Mouse (Mus musculus) adrenal gland, postnatal 10 days (tissue): ENCODE measurements around the gene Agbl4. TPM values are rescaled to one million over a fixed set of nuclear protein-coding genes. Genes with fewer than 3 reads are reported as not detected.

Source experiments
- DNase-seq: peaks from one replicate; pipeline ENCODE4 v3.0.0; 2021; ENCODE audit warnings: mixed read lengths
- long read RNA-seq, 2 experiments: library from polyadenylated mRNA; stranded (forward); transcript quantifications; one replicate each; pipeline ENCODE4 v2.0.0; 2021
- total RNA-seq, 2 experiments: library from RNA; stranded (reverse); gene quantifications; 2 replicates each; pipeline ENCODE4 v1.2.3; 2021

Gene Agbl4
- total RNA-seq: under 1 TPM; 0.33 to 0.75 TPM
- long read RNA-seq, experiment 1: 0 reads
- long read RNA-seq, experiment 2, partial matches to known transcripts: 0 of 3 reads
- long read RNA-seq, experiment 2, other reads (novel, unspliced or antisense): 3 of 3 reads

- DNase-seq: peak; percentile 74
These were observed at the start of gene Agbl4 for GRCm38 (mm10) chr4:110397618-110398045. Agbl4 (plus strand) TSS chr4:110397661.

- DNase-seq: no peak
These were observed 46.6 kb upstream of the Agbl4 start for GRCm38 (mm10) chr4:110350856-110351177.

GRCm38 (mm10) chr4:110351178-110352000 is 46.1 kb upstream of the Agbl4 start, which contains the start of gene Elavl4:
Elavl4 (minus strand) TSS chr4:110351909.
- DNase-seq: peak; percentile 76

- no peak for DNase-seq
These were observed 45.5 kb upstream of the Agbl4 start for GRCm38 (mm10) chr4:110352001-110352369.

- no peak for DNase-seq
These were observed 36.9 kb upstream of the Agbl4 start for GRCm38 (mm10) chr4:110360568-110360967.

GRCm38 (mm10) chr4:110396221-110396620 is 1.2 kb upstream of the Agbl4 start:
- DNase-seq: no peak

- no peak for DNase-seq
These were observed 22.8 kb downstream of the Agbl4 start for GRCm38 (mm10) chr4:110420306-110420705.

- DNase-seq: no peak
These were observed 30.2 kb downstream of the Agbl4 start for GRCm38 (mm10) chr4:110427653-110428052.

GRCm38 (mm10) chr4:110494371-110494770 is 96.9 kb downstream of the Agbl4 start:
- peak; percentile 10 for DNase-seq

- no peak for DNase-seq
These were observed 132.3 kb downstream of the Agbl4 start for GRCm38 (mm10) chr4:110529804-110530203.

GRCm38 (mm10) chr4:110549223-110549622 is 151.8 kb downstream of the Agbl4 start:
- no peak for DNase-seq

- no peak for DNase-seq
These were observed 200.3 kb downstream of the Agbl4 start for GRCm38 (mm10) chr4:110597726-110598283.

GRCm38 (mm10) chr4:110641417-110641816 is 244.0 kb downstream of the Agbl4 start:
- DNase-seq: no peak

GRCm38 (mm10) chr4:110662940-110663339 is 265.5 kb downstream of the Agbl4 start:
- DNase-seq: no peak

GRCm38 (mm10) chr4:110674121-110674520 is 276.7 kb downstream of the Agbl4 start:
- no peak for DNase-seq

GRCm38 (mm10) chr4:110735141-110735540 is 337.7 kb downstream of the Agbl4 start:
- no peak for DNase-seq

- DNase-seq: no peak
These were observed 360.5 kb downstream of the Agbl4 start for GRCm38 (mm10) chr4:110757941-110758340.

- DNase-seq: no peak
These were observed 391.1 kb downstream of the Agbl4 start for GRCm38 (mm10) chr4:110788596-110788995.

- DNase-seq: no peak
These were observed 402.4 kb downstream of the Agbl4 start for GRCm38 (mm10) chr4:110799902-110800301.

- no peak for DNase-seq
These were observed 413.5 kb downstream of the Agbl4 start for GRCm38 (mm10) chr4:110810947-110811346.

GRCm38 (mm10) chr4:110832776-110833175 is 435.3 kb downstream of the Agbl4 start:
- DNase-seq: no peak

GRCm38 (mm10) chr4:110879719-110880443 is 482.4 kb downstream of the Agbl4 start:
- no peak for DNase-seq

GRCm38 (mm10) chr4:110916061-110916460 is 518.6 kb downstream of the Agbl4 start:
- DNase-seq: no peak
